In the genomic region with DNA sequence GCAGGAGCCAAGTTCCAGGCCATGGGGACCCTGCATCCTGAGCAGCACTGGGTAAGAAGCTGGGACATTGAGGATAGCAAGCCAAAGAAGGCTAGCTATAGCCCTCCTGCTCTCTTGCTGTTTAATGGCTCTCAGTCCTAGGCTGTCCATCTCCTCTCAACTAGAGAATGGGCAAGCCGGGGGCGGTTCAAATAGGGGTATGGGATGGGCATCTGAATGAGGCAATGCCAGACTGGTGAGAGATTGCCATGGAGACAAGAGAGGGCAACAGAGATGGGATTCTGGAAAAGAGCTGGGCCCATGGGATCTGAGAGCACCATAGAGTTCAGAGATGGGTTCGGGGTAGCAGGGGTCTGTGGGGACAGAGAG, we compare ENCODE assay signal across 9 mouse cellular contexts. TPM values are rescaled to one million over a fixed set of nuclear protein-coding genes. Genes with fewer than 3 reads are reported as not detected.
DNase-seq lines count a peak whose midpoint lies in the region; ATAC-seq and TF ChIP-seq lines count a peak whose summit lies in the region.
"Had no signal": no experiment of that assay in that cellular context is flagged by ENCODE, and none has a peak within 500 bp of the region (broad histone marks: within the 10 kb centered on the region; RNA-seq: fewer than 3 reads in every experiment).

No protein-coding gene starts in this region.

- 0 out of 2 replicates have a peak overlapping the region, but pooled peaks have one; percentile 28 for H3K9ac ChIP-seq in heart, embryonic 14.5 days (ENCODE audit: low read length)
- peak overlapping the region; percentile 0; the same call in 1 of the 2 replicates for H3K9ac ChIP-seq in lung, postnatal 0 days (replicated peaks; ENCODE audit: low read depth)
- H3K9ac ChIP-seq in hindbrain, embryonic 13.5 days, result peak overlapping the region; percentile 58

- H3K4me2 ChIP-seq in heart, embryonic 14.5 days (ENCODE audit: low read length), result no peak overlapping the region
- H3K4me2 ChIP-seq in lung, postnatal 0 days (replicated peaks; ENCODE audit: low read depth, low read length), result peak overlapping the region; percentile 36
- no peak overlapping the region for H3K4me2 ChIP-seq in hindbrain, embryonic 13.5 days

- ATAC-seq in heart, embryonic 14.5 days (ENCODE audit: insufficient number of reproducible peaks, insufficient read depth, low FRiP score, low read depth), result no peak
- no peak for ATAC-seq in lung, postnatal 0 days
- no peak for ATAC-seq in hindbrain, embryonic 13.5 days (ENCODE audit: low FRiP score)
- ATAC-seq: CD4-positive, CD25-positive, alpha-beta regulatory T cell, adult 4 months had no signal

- peaks cover 29 to 40% of the 10 kb centered on the region in 2 experiments for H3K4me1 ChIP-seq in heart, embryonic 14.5 days (ENCODE audit: control insufficient read depth in 2 of 2, insufficient read depth in 2 of 2, low read length in 2 of 2)
- H3K4me1 ChIP-seq in lung, postnatal 0 days (ENCODE audit: insufficient read depth, low read depth, low read length), result peaks cover 31% of the 10 kb centered on the region
- H3K4me1 ChIP-seq in hindbrain, embryonic 13.5 days (replicated peaks), result peaks cover 47% of the 10 kb centered on the region
- peaks cover 32% of the 10 kb centered on the region for H3K4me1 ChIP-seq in small intestine, adult 2 months (ENCODE audit: control insufficient read depth, insufficient read depth, insufficient read length, low read length)

- no peak for DNase-seq in heart, postnatal 4 days
- DNase-seq in lung, postnatal 0 days (ENCODE audit: low spot score), result no peak
- DNase-seq in lung, postnatal 14 days, result no peak
- DNase-seq in retina, embryonic 14.5 days (ENCODE audit: low spot score), result no peak
- no peak for DNase-seq in urinary bladder, adult 2 months (ENCODE audit: low spot score)

- TF ChIP-seq CTCF in lung, postnatal 0 days (IDR thresholded peaks at IDR 0.05), result no peak
- no peak for TF ChIP-seq CTCF in small intestine, adult 2 months (IDR thresholded peaks at IDR 0.05; ENCODE audit: extremely low read depth, insufficient read length, insufficient replicate concordance, low read depth, low read length)

- TF ChIP-seq EP300 in lung, postnatal 0 days (IDR thresholded peaks at IDR 0.05), result no peak

- H3K27me3 ChIP-seq in heart, embryonic 14.5 days (ENCODE audit: control insufficient read depth, insufficient read depth, low read length), result peaks cover 7% of the 10 kb centered on the region; the same call in 1 of the 2 replicates
- no peaks in the 10 kb centered on the region for H3K27me3 ChIP-seq in lung, postnatal 0 days (replicated peaks; ENCODE audit: insufficient read depth, low read length)
- peaks cover 9% of the 10 kb centered on the region for H3K27me3 ChIP-seq in hindbrain, embryonic 13.5 days
- H3K27me3 ChIP-seq in small intestine, adult 2 months (ENCODE audit: control insufficient read depth, insufficient read depth, low read length), result no peaks in the 10 kb centered on the region

- H3K36me3 ChIP-seq in heart, embryonic 14.5 days (ENCODE audit: control insufficient read depth, insufficient read depth, low read length), result peaks cover 50% of the 10 kb centered on the region
- H3K36me3 ChIP-seq in lung, postnatal 0 days (ENCODE audit: insufficient read depth, low read length), result peaks cover 22% of the 10 kb centered on the region
- peaks cover 46% of the 10 kb centered on the region for H3K36me3 ChIP-seq in hindbrain, embryonic 13.5 days
- peaks cover 26% of the 10 kb centered on the region for H3K36me3 ChIP-seq in small intestine, adult 2 months (ENCODE audit: control insufficient read depth, insufficient read depth, low read length)

- no peak for TF ChIP-seq POLR2A in small intestine, adult 2 months (IDR thresholded peaks at IDR 0.05; ENCODE audit: low read depth, low read length)

- 87% methylated on average over 3 of the region's 3 CpGs for WGBS in heart, embryonic 14.5 days
- WGBS in lung, postnatal 0 days, result 84% methylated on average over 3 of the region's 3 CpGs
- WGBS in hindbrain, embryonic 13.5 days, result 79% methylated on average over 3 of the region's 3 CpGs
- 84% methylated on average over 3 of the region's 3 CpGs for WGBS in small intestine, adult 2 months

- H3K9me3 ChIP-seq in heart, embryonic 14.5 days (ENCODE audit: control insufficient read depth, low read length), result no peaks in the 10 kb centered on the region
- H3K9me3 ChIP-seq in lung, postnatal 0 days (ENCODE audit: low read length), result no peaks in the 10 kb centered on the region
- H3K9me3 ChIP-seq in hindbrain, embryonic 13.5 days, result no peaks in the 10 kb centered on the region

- H3K27ac ChIP-seq in heart, embryonic 14.5 days (replicated peaks in 1 of 2; ENCODE audit: control insufficient read depth in 1 of 2, insufficient read depth in 1 of 2, low read depth in 2 of 2, low read length in 2 of 2), result no peak overlapping the region
- H3K27ac ChIP-seq in lung, postnatal 0 days (ENCODE audit: low read length), result peak overlapping the region; percentile 57
- H3K27ac ChIP-seq in hindbrain, embryonic 13.5 days, result 0 out of 2 replicates have a peak overlapping the region, but pooled peaks have one; percentile 48
- 0 out of 2 replicates have a peak overlapping the region, but pooled peaks have one; percentile 12 for H3K27ac ChIP-seq in small intestine, adult 2 months (ENCODE audit: insufficient read depth, low read depth, low read length)

- H3K4me3 ChIP-seq in heart, embryonic 14.5 days (ENCODE audit: control insufficient read depth in 1 of 2, insufficient read depth in 1 of 2, low read depth in 1 of 2, low read length in 2 of 2), result no peak overlapping the region
- no peak overlapping the region for H3K4me3 ChIP-seq in lung, postnatal 0 days (ENCODE audit: low read depth, low read length)
- no peak overlapping the region for H3K4me3 ChIP-seq in hindbrain, embryonic 13.5 days
- 0 out of 2 replicates have a peak overlapping the region, but pooled peaks have one; percentile 10 for H3K4me3 ChIP-seq in small intestine, adult 2 months (ENCODE audit: low read depth, low read length)

RNA-seq across cellular contexts. Expression of a gene that starts 0.4 kb away (rescaled TPM):
- polyA plus RNA-seq in heart, embryonic 14.5 days (2014; fragmentation: Nextera tagmentation; extraction: Ambion mirVana), result 0.42 and 0.58 TPM in 2 replicates
- total RNA-seq in heart, postnatal 4 days (2021), result 1 to 10 TPM in 1 of 2 experiments, under 1 TPM in 1; 0.33 to 1.1 TPM
- 1.3 and 1.4 TPM in 2 replicates for polyA plus RNA-seq in lung, postnatal 0 days (2015; fragmentation: Nextera tagmentation; extraction: Ambion mirVana)
- 0.38 and 0.70 TPM in 2 replicates for polyA plus RNA-seq in hindbrain, embryonic 13.5 days (2015; fragmentation: Nextera tagmentation; extraction: Ambion mirVana)
- 2.9 and 3.0 TPM in 2 replicates for polyA plus RNA-seq in small intestine, adult 2 months (2012; rRNA removed)
- polyA plus RNA-seq in urinary bladder, adult 2 months (2012; rRNA removed), result 4.9 and 5.5 TPM in 2 replicates

RNA-seq across cellular contexts. Expression of a gene that starts 14.4 kb away (rescaled TPM):
- polyA plus RNA-seq in heart, embryonic 14.5 days (2014; fragmentation: Nextera tagmentation; extraction: Ambion mirVana), result 133 and 139 TPM in 2 replicates
- 10 to 100 TPM; 61.9 to 64.2 TPM for total RNA-seq in heart, postnatal 4 days (2021)
- 123 and 134 TPM in 2 replicates for polyA plus RNA-seq in lung, postnatal 0 days (2015; fragmentation: Nextera tagmentation; extraction: Ambion mirVana)
- polyA plus RNA-seq in hindbrain, embryonic 13.5 days (2015; fragmentation: Nextera tagmentation; extraction: Ambion mirVana), result 155 and 159 TPM in 2 replicates
- polyA plus RNA-seq in small intestine, adult 2 months (2012; rRNA removed), result 23.4 and 35.5 TPM in 2 replicates
- 86.2 and 102 TPM in 2 replicates for polyA plus RNA-seq in urinary bladder, adult 2 months (2012; rRNA removed)

RNA-seq across cellular contexts. Expression of a gene that starts 32.1 kb away (rescaled TPM):
- 19.5 and 22.7 TPM in 2 replicates for polyA plus RNA-seq in heart, embryonic 14.5 days (2014; fragmentation: Nextera tagmentation; extraction: Ambion mirVana)
- 10 to 100 TPM; 52.7 to 53.4 TPM for total RNA-seq in heart, postnatal 4 days (2021)
- 32.2 and 34.4 TPM in 2 replicates for polyA plus RNA-seq in lung, postnatal 0 days (2015; fragmentation: Nextera tagmentation; extraction: Ambion mirVana)
- polyA plus RNA-seq in hindbrain, embryonic 13.5 days (2015; fragmentation: Nextera tagmentation; extraction: Ambion mirVana), result 20.7 and 23.7 TPM in 2 replicates
- polyA plus RNA-seq in small intestine, adult 2 months (2012; rRNA removed), result 59.5 and 117 TPM in 2 replicates
- polyA plus RNA-seq in urinary bladder, adult 2 months (2012; rRNA removed), result 39.0 and 43.3 TPM in 2 replicates

RNA-seq across cellular contexts. Expression of a gene that starts 48.1 kb away (rescaled TPM):
- 114 and 119 TPM in 2 replicates for polyA plus RNA-seq in heart, embryonic 14.5 days (2014; fragmentation: Nextera tagmentation; extraction: Ambion mirVana)
- 10 to 100 TPM; 68.1 to 69.0 TPM for total RNA-seq in heart, postnatal 4 days (2021)
- 51.0 and 53.9 TPM in 2 replicates for polyA plus RNA-seq in lung, postnatal 0 days (2015; fragmentation: Nextera tagmentation; extraction: Ambion mirVana)
- 116 and 119 TPM in 2 replicates for polyA plus RNA-seq in hindbrain, embryonic 13.5 days (2015; fragmentation: Nextera tagmentation; extraction: Ambion mirVana)
- 26.5 and 39.2 TPM in 2 replicates for polyA plus RNA-seq in small intestine, adult 2 months (2012; rRNA removed)
- 24.8 and 36.4 TPM in 2 replicates for polyA plus RNA-seq in urinary bladder, adult 2 months (2012; rRNA removed)

RNA-seq across cellular contexts. Expression of a gene that starts 58.9 kb away (rescaled TPM):
- 37.0 and 38.2 TPM in 2 replicates for polyA plus RNA-seq in heart, embryonic 14.5 days (2014; fragmentation: Nextera tagmentation; extraction: Ambion mirVana)
- 10 to 100 TPM; 21.3 to 22.8 TPM for total RNA-seq in heart, postnatal 4 days (2021)
- polyA plus RNA-seq in lung, postnatal 0 days (2015; fragmentation: Nextera tagmentation; extraction: Ambion mirVana), result 34.3 and 43.6 TPM in 2 replicates
- polyA plus RNA-seq in hindbrain, embryonic 13.5 days (2015; fragmentation: Nextera tagmentation; extraction: Ambion mirVana), result 54.1 and 54.2 TPM in 2 replicates
- polyA plus RNA-seq in small intestine, adult 2 months (2012; rRNA removed), result 21.1 and 34.0 TPM in 2 replicates
- 30.7 and 36.8 TPM in 2 replicates for polyA plus RNA-seq in urinary bladder, adult 2 months (2012; rRNA removed)

Comparison
In these comparisons a context has a peak if more than half of its experiments do, and no peak if none do; other contexts are left out.
1. H3K27ac ChIP-seq: peak in lung, postnatal 0 days (single experiment), hindbrain, embryonic 13.5 days (single experiment) and small intestine, adult 2 months (single experiment); none in heart, embryonic 14.5 days (0 of 2).
2. H3K9ac ChIP-seq: peak in every context shown above with its lines; median percentile 58 in hindbrain, embryonic 13.5 days; 28 in heart, embryonic 14.5 days; 0 in lung, postnatal 0 days.